Mouse (Mus musculus) c-Kit-negative CD71-positive TER-119-positive erythroid progenitor cells, embryonic 14.5 days (primary cell): ENCODE measurements around the gene Txndc12.

Experiments used
- DNase-seq: peaks from one replicate; pipeline ENCODE4 v3.0.0-alpha.2; 2013; ENCODE audit warnings: low read depth, low spot score

Gene Txndc12

GRCm38 (mm10) chr4:108834115-108834970, at the start of gene Txndc12:
Gene Txndc12, plus strand, starts transcription at chr4:108834601.
- DNase-seq: peak; percentile 37

GRCm38 (mm10) chr4:108789258-108789936, 45.0 kb upstream of the Txndc12 start:
- no peak for DNase-seq

- no peak for DNase-seq
These were observed 43.9 kb upstream of the Txndc12 start for GRCm38 (mm10) chr4:108790507-108790906.

GRCm38 (mm10) chr4:108793941-108794340, 40.5 kb upstream of the Txndc12 start:
- no peak for DNase-seq

- no peak for DNase-seq
These were observed 37.7 kb upstream of the Txndc12 start for GRCm38 (mm10) chr4:108796701-108797100.

GRCm38 (mm10) chr4:108798083-108798830, 36.1 kb upstream of the Txndc12 start:
- DNase-seq: peak; percentile 16

GRCm38 (mm10) chr4:108803535-108803934, 30.9 kb upstream of the Txndc12 start:
- DNase-seq: no peak

- DNase-seq: no peak
These were observed 23.3 kb upstream of the Txndc12 start for GRCm38 (mm10) chr4:108811142-108811541.

GRCm38 (mm10) chr4:108811550-108811949, 22.9 kb upstream of the Txndc12 start:
- DNase-seq: no peak

GRCm38 (mm10) chr4:108825677-108826076, 8.7 kb upstream of the Txndc12 start:
- DNase-seq: no peak

GRCm38 (mm10) chr4:108826096-108826495, 8.3 kb upstream of the Txndc12 start:
- DNase-seq: no peak

GRCm38 (mm10) chr4:108826643-108827042, 7.8 kb upstream of the Txndc12 start:
- DNase-seq: no peak

GRCm38 (mm10) chr4:108830698-108831097, 3.7 kb upstream of the Txndc12 start:
- DNase-seq: no peak

GRCm38 (mm10) chr4:108832916-108833827, 1.2 kb upstream of the Txndc12 start, which contains the start of gene Btf3l4:
Gene Btf3l4, minus strand, starts transcription at chr4:108833614.
- DNase-seq: peak; percentile 82

- no peak for DNase-seq
These were observed 630 bp upstream of the Txndc12 start for GRCm38 (mm10) chr4:108833828-108834114.

GRCm38 (mm10) chr4:108834971-108835311, 540 bp downstream of the Txndc12 start:
- no peak for DNase-seq

- DNase-seq: no peak
These were observed 1.1 kb downstream of the Txndc12 start for GRCm38 (mm10) chr4:108835496-108835895.

GRCm38 (mm10) chr4:108838031-108838430, 3.6 kb downstream of the Txndc12 start:
- DNase-seq: no peak

- DNase-seq: no peak
These were observed 7.6 kb downstream of the Txndc12 start for GRCm38 (mm10) chr4:108841920-108842578.

- no peak for DNase-seq
These were observed 8.9 kb downstream of the Txndc12 start for GRCm38 (mm10) chr4:108843336-108843735.
